Mouse (Mus musculus): ENCODE measurements around the gene Tmbim1. TPM values are rescaled to one million over a fixed set of nuclear protein-coding genes. Genes with fewer than 3 reads are reported as not detected.

Tmbim1 gene
- total RNA-seq, 2 experiments from 2014 or later: 13.6 to 16.8 TPM

GRCm38 (mm10) chr1:74239618-74240017, 65.8 kb downstream of the Tmbim1 start:
- no peak for ATAC-seq (replicated peaks; ENCODE audit: low FRiP score, low TSS enrichment, poor library complexity, severe bottlenecking)

- ATAC-seq (replicated peaks; ENCODE audit: low FRiP score, low TSS enrichment, poor library complexity, severe bottlenecking): peak; percentile 35; the same call in 1 of the 2 replicates
These were observed 66.3 kb downstream of the Tmbim1 start for GRCm38 (mm10) chr1:74239162-74239561.

Other genes with a start within 250 kb of the Tmbim1 start
- gene Tns1, start 181.2 kb downstream of the Tmbim1 start, total RNA-seq (2014; fragmentation: Nextera tagmentation): 62.1 and 69.2 TPM in 2 replicates
- 17.3 and 25.3 TPM in 2 replicates for gene Tns1, start 181.2 kb downstream of the Tmbim1 start, total RNA-seq (2017)
- gene Rufy4, start 180.1 kb downstream of the Tmbim1 start, total RNA-seq (2014; fragmentation: Nextera tagmentation): not detected in 2 replicates
- gene Rufy4, start 180.1 kb downstream of the Tmbim1 start, total RNA-seq (2017): 0.70 TPM in 1 of 2 replicates, not detected in the other
- gene Cxcr2, start 151.6 kb downstream of the Tmbim1 start, total RNA-seq (2014; fragmentation: Nextera tagmentation): 1.5 TPM in 1 of 2 replicates, not detected in the other
- 0.38 and 0.57 TPM in 2 replicates for gene Cxcr2, start 151.6 kb downstream of the Tmbim1 start, total RNA-seq (2017)
- gene Cxcr1, start 111.0 kb downstream of the Tmbim1 start, total RNA-seq (2014; fragmentation: Nextera tagmentation): not detected in 2 replicates
- gene Cxcr1, start 111.0 kb downstream of the Tmbim1 start, total RNA-seq (2017): not detected in 2 replicates
- gene Arpc2, start 69.5 kb downstream of the Tmbim1 start, total RNA-seq (2014; fragmentation: Nextera tagmentation): 211 and 242 TPM in 2 replicates
- 228 and 233 TPM in 2 replicates for gene Arpc2, start 69.5 kb downstream of the Tmbim1 start, total RNA-seq (2017)
- 1.0 TPM in 1 of 2 replicates, not detected in the other for gene Gpbar1, start 27.1 kb downstream of the Tmbim1 start, total RNA-seq (2014; fragmentation: Nextera tagmentation)
- gene Gpbar1, start 27.1 kb downstream of the Tmbim1 start, total RNA-seq (2017): not detected in 2 replicates
- 78.9 and 90.5 TPM in 2 replicates for gene Aamp, start 20.9 kb downstream of the Tmbim1 start, total RNA-seq (2014; fragmentation: Nextera tagmentation)
- 84.4 and 95.3 TPM in 2 replicates for gene Aamp, start 20.9 kb downstream of the Tmbim1 start, total RNA-seq (2017)
- gene Pnkd, start 20.7 kb downstream of the Tmbim1 start, total RNA-seq (2014; fragmentation: Nextera tagmentation): 22.4 and 50.1 TPM in 2 replicates
- gene Pnkd, start 20.7 kb downstream of the Tmbim1 start, total RNA-seq (2017): 14.1 and 22.8 TPM in 2 replicates
- not detected in 2 replicates for gene Catip, start 56.5 kb upstream of the Tmbim1 start, total RNA-seq (2014; fragmentation: Nextera tagmentation)
- not detected in 2 replicates for gene Catip, start 56.5 kb upstream of the Tmbim1 start, total RNA-seq (2017)
- gene Slc11a1, start 69.6 kb upstream of the Tmbim1 start, total RNA-seq (2014; fragmentation: Nextera tagmentation): not detected in 2 replicates
- 0.42 TPM in 1 of 2 replicates, not detected in the other for gene Slc11a1, start 69.6 kb upstream of the Tmbim1 start, total RNA-seq (2017)
- gene Ctdsp1, start 85.9 kb upstream of the Tmbim1 start, total RNA-seq (2014; fragmentation: Nextera tagmentation): 84.0 and 87.0 TPM in 2 replicates
- 19.5 and 26.8 TPM in 2 replicates for gene Ctdsp1, start 85.9 kb upstream of the Tmbim1 start, total RNA-seq (2017)
- gene Vil1, start 103.8 kb upstream of the Tmbim1 start, total RNA-seq (2014; fragmentation: Nextera tagmentation): not detected in 2 replicates
- not detected in 2 replicates for gene Vil1, start 103.8 kb upstream of the Tmbim1 start, total RNA-seq (2017)
- gene Cnot9, start 200.4 kb upstream of the Tmbim1 start, total RNA-seq (2014; fragmentation: Nextera tagmentation): 65.5 and 83.3 TPM in 2 replicates
- gene Cnot9, start 200.4 kb upstream of the Tmbim1 start, total RNA-seq (2017): 122 and 130 TPM in 2 replicates
- not detected in 2 replicates for gene Plcd4, start 237.3 kb upstream of the Tmbim1 start, total RNA-seq (2014; fragmentation: Nextera tagmentation)
- 0.33 TPM in 1 of 2 replicates, not detected in the other for gene Plcd4, start 237.3 kb upstream of the Tmbim1 start, total RNA-seq (2017)
- gene Usp37, start 238.7 kb upstream of the Tmbim1 start, total RNA-seq (2014; fragmentation: Nextera tagmentation): 31.1 and 40.1 TPM in 2 replicates
- 39.9 and 70.7 TPM in 2 replicates for gene Usp37, start 238.7 kb upstream of the Tmbim1 start, total RNA-seq (2017)

Data from megakaryocyte-erythroid progenitor cell, adult 5-6 weeks (primary cell).